Mouse (Mus musculus) CH12.LX (cell line): Measurements from ENCODE around the gene Mgat4b. TPM values are rescaled to one million over a fixed set of nuclear protein-coding genes. Genes with fewer than 3 reads are reported as not detected.

ENCODE experiments used
- DNase-seq: peaks from one replicate; pipeline ENCODE4 v3.0.0-alpha.2; 2013; ENCODE audit errors: extremely low read depth
- H3K27ac ChIP-seq: 2 replicates; pipeline ENCODE4 v1.5.1; 2012; ENCODE audit warnings: low read depth, mild to moderate bottlenecking, control low read depth, moderate library complexity; ENCODE audit not compliant: insufficient read depth
- H3K27me3 ChIP-seq: replicated peaks from 2 replicates; pipeline ENCODE3; 2012; ENCODE audit warnings: inconsistent platforms
- H3K36me3 ChIP-seq, 2 experiments: replicated peaks in 1 of 2; 2 replicates each; pipeline versions ENCODE3 to v1.6.1; 2012; ENCODE audit warnings: inconsistent platforms in 1 of 2, low read length in 1 of 2, mild to moderate bottlenecking in 1 of 2, mixed read lengths in 1 of 2, moderate library complexity in 1 of 2; ENCODE audit not compliant: control insufficient read depth in 1 of 2, insufficient read depth in 1 of 2
- H3K4me1 ChIP-seq, 2 experiments: 2 replicates each; pipeline ENCODE4 v1.6.1; 2012; ENCODE audit warnings: inconsistent platforms in 1 of 2, moderate library complexity in 1 of 2; ENCODE audit not compliant: insufficient read depth in 2 of 2, control insufficient read depth in 1 of 2
- H3K4me2 ChIP-seq: 2 replicates; pipeline ENCODE4 v1.6.1; 2012; ENCODE audit warnings: low read depth, mild to moderate bottlenecking, control low read depth; ENCODE audit not compliant: poor library complexity, insufficient read depth, severe bottlenecking
- H3K4me3 ChIP-seq, 3 experiments: fragments of 150-350 bp in 1 of 3; sonication (generic) in 1 of 3; replicated peaks in 1 of 3; 2 replicates each; pipeline versions ENCODE3 to v1.5.1; 2011 to 2012; ENCODE audit warnings: low read depth in 2 of 3, low read length in 2 of 3, mild to moderate bottlenecking in 2 of 3, moderate library complexity in 2 of 3, control low read depth in 1 of 3, improper control_type of control experiment in 1 of 3, inconsistent platforms in 1 of 3, mixed read lengths in 1 of 3; ENCODE audit not compliant: poor library complexity in 1 of 3
- H3K79me2 ChIP-seq: replicated peaks from 2 replicates; pipeline ENCODE4 v1.6.1; 2012; ENCODE audit warnings: mild to moderate bottlenecking, moderate library complexity; ENCODE audit not compliant: control insufficient read depth, poor library complexity, insufficient read depth, severe bottlenecking; ENCODE audit errors: extremely low read depth
- H3K9ac ChIP-seq: 2 replicates; pipeline ENCODE4 v1.6.1; 2012; ENCODE audit warnings: low read depth, mild to moderate bottlenecking, control low read depth, moderate library complexity; ENCODE audit not compliant: insufficient read depth
- H3K9me3 ChIP-seq: replicated peaks from 2 replicates; pipeline ENCODE3; 2012; ENCODE audit warnings: low read length, inconsistent platforms, mixed read lengths
- CHD1 ChIP-seq: IDR thresholded peaks from 2 replicates; pipeline ENCODE4 v1.6.1; 2012; ENCODE audit warnings: low read depth, low read length, improper control_type of control experiment, inconsistent platforms
- CTCF ChIP-seq, 2 experiments: IDR thresholded peaks in 1 of 2; conservative IDR thresholded peaks in 1 of 2; 2 replicates each; pipeline ENCODE4 v1.5.1; 2011 to 2012; ENCODE audit warnings: low read depth in 2 of 2, low read length in 2 of 2, improper control_type of control experiment in 1 of 2, inconsistent platforms in 1 of 2, mild to moderate bottlenecking in 1 of 2, moderate library complexity in 1 of 2
- HCFC1 ChIP-seq: IDR thresholded peaks from 2 replicates; pipeline ENCODE4 v1.6.1; 2012; ENCODE audit warnings: low read depth, mild to moderate bottlenecking, inconsistent platforms, low read length, improper control_type of control experiment
- MAFK ChIP-seq: IDR thresholded peaks from 2 replicates; pipeline ENCODE4 v1.6.1; 2011; ENCODE audit warnings: low read length, improper control_type of control experiment; ENCODE audit not compliant: insufficient replicate concordance
- MXI1 ChIP-seq: IDR thresholded peaks from 2 replicates; pipeline ENCODE4 v1.6.1; 2011; ENCODE audit warnings: mild to moderate bottlenecking, low read depth, low read length, improper control_type of control experiment
- MYC ChIP-seq: IDR thresholded peaks from 2 replicates; pipeline ENCODE4 v1.6.1; 2011; ENCODE audit warnings: low read depth, mild to moderate bottlenecking, improper control_type of control experiment, low read length
- NELFE ChIP-seq: IDR thresholded peaks from 2 replicates; pipeline ENCODE4 v1.6.1; 2011; ENCODE audit warnings: low read depth, low read length, improper control_type of control experiment
- POLR2A ChIP-seq: IDR thresholded peaks from 2 replicates; pipeline ENCODE4 v1.6.1; 2011; ENCODE audit warnings: low read depth, mild to moderate bottlenecking, improper control_type of control experiment, low read length
- UBTF ChIP-seq: IDR thresholded peaks from 2 replicates; pipeline ENCODE4 v1.6.1; 2012; ENCODE audit warnings: low read depth, mild to moderate bottlenecking, inconsistent platforms, low read length, improper control_type of control experiment, moderate library complexity
- USF2 ChIP-seq: conservative IDR thresholded peaks from 2 replicates; pipeline ENCODE4 v1.6.1; 2011; ENCODE audit warnings: low read depth, low read length, improper control_type of control experiment
- dilution Hi-C: fragments of 300-500 bp; cut with MboI; formaldehyde crosslinking; loops from 2 replicates; pipeline ENCODE4 v1.14.3; 2020; ENCODE audit warnings: low sequenced_read_pairs; ENCODE audit not compliant: extremely low pct_unique_long_range_greater_than_20kb, extremely low pct_ligation_motif_present
- in situ Hi-C: fragments of 300-500 bp; cut with MboI; formaldehyde crosslinking; loops from 3 replicates; pipeline ENCODE4 v1.14.3; 2019; ENCODE audit warnings: low sequenced_read_pairs, low pct_ligation_motif_present, low pct_unique_long_range_greater_than_20kb, mixed read lengths
- polyA plus RNA-seq: library from polyadenylated mRNA; unstranded; fragments of >175 nt; gene quantifications from 2 replicates; pipeline ENCODE4 v1.2.1, GENCODE M21; 2012; ENCODE audit warnings: low read depth; ENCODE audit not compliant: insufficient read length
- total RNA-seq, 2 experiments: library from RNA; depleted of rRNA; stranded (reverse); fragments of 300-350 nt in 1 of 2; fragments of >200 nt in 1 of 2; gene quantifications; 2 replicates each; pipeline ENCODE4 v1.2.3; 2012 to 2014

Gene Mgat4b
- total and polyA plus RNA-seq, 3 experiments = 4.6 to 27.4 (median 16.2) TPM

- Histone ChIP-seq H3K36me3 (peaks cover 11 to 57% of the 10 kb centered on the region in 2 experiments), H3K4me3 (no peak overlapping the region), H3K27ac (no peak overlapping the region), H3K79me2 (peaks cover 2% of the 10 kb centered on the region; the same call in 1 of the 2 replicates), H3K4me2 (no peak overlapping the region), H3K9me3 (peaks cover 2% of the 10 kb centered on the region), H3K4me1 (peaks cover 10 to 44% of the 10 kb centered on the region in 2 experiments), H3K27me3 (no peaks in the 10 kb centered on the region), H3K9ac (no peak overlapping the region)
- no peak for TF ChIP-seq HCFC1
- TF ChIP-seq UBTF = no peak
- 0 out of 2 replicates have a peak, but pooled peaks have one; percentile 15 for TF ChIP-seq POLR2A
- no peak for TF ChIP-seq MYC
- no peak for TF ChIP-seq MXI1
- in situ Hi-C loops = no loop called here
- peak; percentile 52 for DNase-seq
- dilution Hi-C loops = no loop called here
Measured at GRCm38 (mm10) chr11:50275568-50276151, 65.0 kb downstream of the Mgat4b start.

DNA sequence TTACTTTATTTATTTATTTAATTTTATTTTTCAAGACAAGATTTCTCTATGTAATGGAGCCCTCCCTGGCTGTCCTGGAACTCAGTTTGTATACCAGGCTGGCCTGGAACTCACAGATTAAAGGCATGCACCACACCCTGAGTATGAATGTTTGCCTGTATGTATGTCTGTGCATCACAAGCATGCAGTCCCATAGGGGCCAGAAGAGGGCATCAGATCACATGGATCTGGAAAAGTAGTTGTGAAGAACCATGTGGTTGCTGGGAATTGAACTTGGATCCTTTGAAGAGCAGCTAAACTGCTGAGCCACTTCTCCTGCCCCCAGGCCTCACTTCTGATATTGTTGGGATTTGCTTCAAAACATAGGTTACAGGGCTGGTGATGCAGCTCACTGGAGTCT is 66.3 kb downstream of the Mgat4b start:
- H3K4me2 ChIP-seq = no peak overlapping the region
- H3K27ac ChIP-seq = no peak overlapping the region
- peaks cover 2% of the 10 kb centered on the region; the same call in 1 of the 2 replicates for H3K79me2 ChIP-seq
- H3K36me3 ChIP-seq = peaks cover 17 to 54% of the 10 kb centered on the region in 2 experiments
- H3K4me1 ChIP-seq = peaks cover 10 to 48% of the 10 kb centered on the region in 2 experiments
- no peaks in the 10 kb centered on the region for H3K27me3 ChIP-seq
- H3K9ac ChIP-seq = no peak overlapping the region
- peaks cover 2% of the 10 kb centered on the region for H3K9me3 ChIP-seq
- no peak for TF ChIP-seq MAFK
- peak in 1 of 2 experiments; percentile 16; a peak in 1 of 4 replicates for TF ChIP-seq CTCF (conservative IDR thresholded peaks at IDR 0.05 in 1 of 2, IDR thresholded peaks at IDR 0.05 in 1 of 2; ENCODE audit: low read depth in 2 of 2, low read length in 2 of 2)
- TF ChIP-seq, all 38 proteins: peak for 1
- no peak overlapping the region for H3K4me3 ChIP-seq
- dilution Hi-C loops = no loop called here
- in situ Hi-C loops = no loop called here
- DNase-seq = no peak

DNA sequence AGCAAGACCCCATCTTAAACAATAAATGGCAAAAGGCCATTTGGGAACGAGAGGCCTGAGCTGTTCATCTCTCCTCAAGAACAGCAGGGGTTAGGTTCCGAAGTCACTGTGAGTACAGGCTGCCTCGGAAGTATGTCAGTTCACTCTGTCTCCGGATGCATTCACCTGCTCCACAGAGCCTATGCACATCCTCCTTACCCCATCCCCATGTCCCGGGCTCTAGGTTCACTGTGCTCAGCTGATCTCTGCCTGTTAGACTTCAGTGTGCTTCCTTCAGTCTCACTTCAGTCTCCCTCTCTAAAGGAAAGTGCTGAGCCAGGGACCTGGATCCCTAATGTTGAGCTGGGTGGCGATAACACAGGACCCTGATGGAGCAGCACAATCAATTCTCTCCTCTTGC is 67.0 kb downstream of the Mgat4b start:
- Histone ChIP-seq H3K27me3 (no peaks in the 10 kb centered on the region), H3K79me2 (peaks cover 1% of the 10 kb centered on the region; the same call in 1 of the 2 replicates), H3K27ac (no peak overlapping the region), H3K4me2 (no peak overlapping the region), H3K36me3 (peaks cover 17 to 52% of the 10 kb centered on the region in 2 experiments), H3K9me3 (peaks cover 2% of the 10 kb centered on the region), H3K4me1 (peaks cover 10 to 48% of the 10 kb centered on the region in 2 experiments), H3K4me3 (no peak overlapping the region), H3K9ac (no peak overlapping the region)
- dilution Hi-C loops = no loop called here
- in situ Hi-C loops = no loop called here
- TF ChIP-seq CTCF (conservative IDR thresholded peaks at IDR 0.05 in 1 of 2, IDR thresholded peaks at IDR 0.05 in 1 of 2; ENCODE audit: low read depth in 2 of 2, low read length in 2 of 2) (no peak), CHD1 (no peak), USF2 (no peak), NELFE (no peak)
- no peak for DNase-seq
